In the genomic region with DNA sequence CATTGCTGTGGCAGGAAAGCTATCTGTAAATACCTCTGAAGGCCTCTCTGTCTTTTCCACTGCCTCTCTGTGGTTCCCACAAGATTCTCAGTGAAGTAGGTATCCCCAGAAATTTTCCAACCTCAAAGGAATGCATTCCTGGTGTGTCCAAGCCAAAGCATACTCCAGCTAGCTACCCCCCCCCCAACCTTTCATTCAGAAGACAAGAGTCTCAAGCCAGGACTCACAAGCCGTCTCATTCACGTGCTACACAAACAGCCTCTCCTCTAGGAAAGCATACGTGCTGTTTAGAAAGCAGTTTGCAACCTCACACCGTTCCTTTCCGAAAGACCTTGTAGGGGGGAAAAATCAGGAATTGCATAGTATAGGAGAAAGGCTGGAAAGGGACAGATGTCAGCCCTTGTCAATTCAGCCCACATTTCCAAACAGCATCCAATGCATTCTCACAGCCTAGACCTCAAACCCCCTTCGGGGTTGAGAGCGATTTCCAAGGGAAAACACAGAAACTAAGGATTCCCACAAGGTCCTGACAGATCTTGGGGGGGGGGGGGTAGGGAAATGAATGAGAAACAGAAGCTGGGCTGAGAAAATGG, we compare ENCODE assay signal across 1 mouse cellular context.
TF ChIP-seq lines count a peak whose summit lies in the region.

No protein-coding gene starts in this region.

TF ChIP-seq in CH12.LX, 34 proteins besides CTCF, POLR2A, EP300 and RAD21 (continued from another document):
- TF ChIP-seq MAX (IDR thresholded peaks at IDR 0.05; ENCODE audit: low read length) (no peak), TBP (conservative IDR thresholded peaks at IDR 0.05; ENCODE audit: low read depth, low read length) (no peak), TCF12 (IDR thresholded peaks at IDR 0.05; ENCODE audit: low read depth, low read length) (no peak), MAFK (IDR thresholded peaks at IDR 0.05; ENCODE audit: insufficient replicate concordance, low read length) (no peak), SIN3A (IDR thresholded peaks at IDR 0.05; ENCODE audit: low read length) (no peak), RCOR1 (conservative IDR thresholded peaks at IDR 0.05; ENCODE audit: low read depth, low read length) (no peak), PAX5 (IDR thresholded peaks at IDR 0.05; ENCODE audit: low read length) (no peak), ZMIZ1 (IDR thresholded peaks at IDR 0.05; ENCODE audit: low read depth, low read length) (no peak), MXI1 (IDR thresholded peaks at IDR 0.05; ENCODE audit: low read depth, low read length) (no peak), USF2 (conservative IDR thresholded peaks at IDR 0.05; ENCODE audit: low read depth, low read length) (no peak)
